Mouse (Mus musculus) natural killer cell, adult 2 months (primary cell): ENCODE measurements at regions not wholly inside any gene's neighbourhood (a gene's known extent, or its start where the extent isn't known, plus 50 kb on each side); places are given as distances from the start of the nearest gene placed in this dataset.
"Not testable (repeated sequence)": the region's sequence is repeated elsewhere in the genome, so short reads cannot be mapped to it uniquely, and the experiment has no call there.

Experiments
- DNase-seq, 2 experiments: peaks; one replicate each; pipeline ENCODE4 v3.0.0; 2022; ENCODE audit warnings: low spot score in 2 of 2

DNA sequence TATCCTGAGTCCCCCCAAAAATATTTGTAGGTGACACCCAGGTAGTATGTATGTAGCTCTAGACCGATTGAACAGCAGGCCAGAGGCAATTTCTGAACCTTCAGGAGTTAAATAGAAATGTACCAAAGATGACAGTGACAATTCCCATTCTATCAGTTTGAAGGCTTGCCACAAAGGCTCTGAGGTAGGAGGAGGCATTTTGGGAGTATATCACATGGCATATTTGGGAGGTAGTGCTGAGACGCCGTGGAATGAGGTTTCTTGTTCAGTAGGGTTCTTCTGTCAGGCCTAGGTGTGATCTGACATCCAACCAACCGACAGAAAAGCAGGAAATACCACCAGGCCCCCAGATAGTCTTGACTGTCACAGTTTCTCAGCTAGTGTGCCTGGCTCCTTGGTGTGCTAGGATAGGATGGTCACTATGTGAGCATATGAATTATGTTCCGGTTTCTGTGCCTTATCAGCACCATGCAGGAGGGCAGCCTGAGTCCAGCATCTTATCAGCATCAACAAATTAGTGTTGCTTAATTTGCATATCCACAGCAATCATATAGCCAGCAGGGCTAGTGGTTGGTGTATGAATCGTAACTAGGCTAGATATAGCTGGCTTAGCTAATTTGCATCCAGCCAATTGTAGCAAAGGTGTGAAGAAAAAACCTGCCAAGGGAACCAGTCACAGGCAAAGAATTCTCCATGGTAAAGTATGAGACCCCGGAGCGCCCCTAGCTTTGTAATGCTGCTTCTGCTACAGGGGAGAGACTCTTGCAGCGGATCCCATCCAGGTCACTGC lies 136.3 kb upstream of the Bcor start:
- no peak for DNase-seq

DNA sequence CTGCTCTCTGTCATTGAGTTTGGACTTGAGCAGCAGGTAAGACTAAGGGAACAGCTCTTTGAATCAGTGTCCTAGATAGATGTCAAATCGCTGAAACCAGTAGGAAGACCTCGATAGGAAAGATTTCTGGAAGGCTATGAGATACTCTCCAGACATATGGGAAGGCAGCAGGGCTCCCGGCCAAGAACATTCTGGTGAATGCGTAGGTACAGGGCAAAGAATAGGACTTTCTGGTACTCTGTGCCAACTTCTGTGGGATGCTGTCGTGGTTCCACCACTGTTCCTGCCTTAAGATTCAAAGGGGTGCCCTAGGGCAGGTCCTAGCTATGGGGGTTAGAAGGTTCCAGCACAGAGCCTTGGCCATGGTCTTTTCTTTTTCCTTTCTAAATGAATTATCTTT lies 138.5 kb upstream of the Bcor start:
- DNase-seq: no peak

GRCm38 (mm10) chrX:12299236-12299635 lies 139.1 kb upstream of the Bcor start:
- no peak for DNase-seq

GRCm38 (mm10) chrX:12304678-12305077 lies 144.5 kb upstream of the Bcor start:
- no peak for DNase-seq

DNA sequence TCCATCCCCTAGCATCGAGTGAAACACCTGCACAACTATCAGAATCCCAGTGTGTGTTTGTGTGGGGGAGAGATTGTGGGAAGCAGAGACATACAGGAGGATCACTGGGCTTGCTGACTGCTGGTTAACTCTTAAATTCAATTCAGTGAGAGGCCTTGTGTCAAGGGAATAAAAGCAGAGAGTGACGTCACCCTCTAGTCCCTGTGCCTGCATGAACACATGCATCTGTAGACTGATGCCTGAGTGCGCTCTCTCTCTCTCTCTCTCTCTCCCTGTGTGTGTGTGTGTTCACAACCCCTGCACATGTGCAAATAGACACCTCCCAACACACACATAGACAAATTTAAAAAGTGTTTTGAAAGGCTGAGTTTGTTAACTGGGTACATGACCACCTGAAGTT lies 146.8 kb upstream of the Bcor start:
- DNase-seq: no peak

- no peak for DNase-seq
Observed at GRCm38 (mm10) chrX:12312534-12312933, 152.4 kb upstream of the Bcor start.

GRCm38 (mm10) chrX:12315658-12316057 lies 155.5 kb upstream of the Bcor start:
- no peak for DNase-seq

DNA sequence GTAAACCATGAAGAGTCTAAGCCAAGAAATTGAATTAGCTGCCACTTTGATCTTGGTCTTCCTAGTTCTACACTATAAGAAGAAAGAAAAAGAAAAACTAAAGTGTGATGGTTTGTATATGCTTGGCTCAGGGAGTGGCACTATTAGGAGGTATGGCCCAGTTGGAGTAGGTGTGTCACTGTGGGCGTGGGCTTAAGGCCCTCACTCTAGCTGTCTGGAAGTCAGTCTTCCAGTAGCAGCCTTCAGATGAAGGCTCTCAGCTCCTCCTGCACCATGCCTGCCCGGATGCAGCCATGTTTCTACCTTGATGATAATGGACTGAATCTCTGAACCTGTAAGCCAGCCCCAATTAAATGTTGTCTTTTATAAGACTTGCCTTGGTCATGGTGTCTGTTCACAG lies 157.3 kb upstream of the Bcor start:
- DNase-seq: not testable (repeated sequence)

- DNase-seq: no peak
Observed at GRCm38 (mm10) chrX:12318848-12319651, 158.9 kb upstream of the Bcor start.

DNA sequence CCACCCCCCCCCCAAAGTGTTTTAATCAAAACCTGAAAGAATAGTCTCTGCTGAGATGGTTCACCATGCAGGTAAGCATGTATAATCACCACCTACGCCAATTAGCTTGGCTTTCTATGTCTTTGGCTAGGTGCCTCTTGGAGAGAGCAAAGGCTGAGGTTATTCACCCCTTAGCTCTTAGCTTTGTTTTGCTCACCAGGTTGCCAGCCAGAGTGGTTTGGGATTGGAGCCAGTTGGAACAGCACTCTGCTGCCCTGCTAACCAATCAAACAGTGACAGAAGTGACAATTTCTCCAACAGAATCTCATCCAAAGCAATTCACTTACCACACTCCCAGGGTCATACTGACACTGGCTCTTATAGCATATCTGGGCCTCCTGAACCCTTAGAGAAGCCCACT lies 162.3 kb upstream of the Bcor start:
- no peak for DNase-seq

DNA sequence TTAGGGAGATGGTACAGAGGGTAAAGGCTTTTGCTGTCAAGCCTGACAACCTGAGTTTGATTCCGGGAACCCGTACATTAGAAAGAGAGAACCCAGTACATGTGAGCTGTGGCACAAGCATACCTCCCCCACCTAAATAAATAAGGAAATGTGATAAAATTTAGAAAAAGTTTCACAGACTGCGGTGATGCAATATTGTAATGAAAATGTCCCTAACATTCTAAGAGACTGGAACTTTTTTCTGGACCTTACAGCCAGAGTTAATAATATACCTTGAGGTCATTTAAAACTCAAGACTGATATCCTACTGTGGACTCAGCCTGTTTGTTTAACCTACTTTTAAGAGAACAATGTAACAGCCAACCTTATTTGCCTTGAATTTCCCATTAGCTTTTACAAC lies 163.1 kb upstream of the Bcor start:
- no peak for DNase-seq

DNA sequence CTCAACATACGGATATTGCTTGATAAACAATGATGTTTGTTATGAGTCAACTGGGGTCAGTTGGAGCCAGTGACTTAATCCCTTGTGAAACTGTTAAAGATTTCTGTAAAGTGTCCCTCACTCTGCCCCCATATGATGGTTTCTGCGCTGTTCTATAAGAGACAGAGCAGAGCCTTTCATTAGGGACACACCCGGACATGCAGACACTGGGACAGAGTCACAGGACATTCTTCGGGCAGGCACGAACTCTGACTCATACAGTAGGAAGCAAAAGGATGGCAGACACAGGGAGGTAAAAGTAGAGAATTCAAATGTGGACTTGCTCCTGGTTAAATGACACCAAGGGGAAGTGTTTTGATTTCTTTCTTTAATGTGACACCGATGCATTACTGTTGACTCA lies 163.7 kb upstream of the Bcor start:
- no peak for DNase-seq

GRCm38 (mm10) chrX:12327464-12327863 lies 167.3 kb upstream of the Bcor start:
- no peak for DNase-seq

DNA sequence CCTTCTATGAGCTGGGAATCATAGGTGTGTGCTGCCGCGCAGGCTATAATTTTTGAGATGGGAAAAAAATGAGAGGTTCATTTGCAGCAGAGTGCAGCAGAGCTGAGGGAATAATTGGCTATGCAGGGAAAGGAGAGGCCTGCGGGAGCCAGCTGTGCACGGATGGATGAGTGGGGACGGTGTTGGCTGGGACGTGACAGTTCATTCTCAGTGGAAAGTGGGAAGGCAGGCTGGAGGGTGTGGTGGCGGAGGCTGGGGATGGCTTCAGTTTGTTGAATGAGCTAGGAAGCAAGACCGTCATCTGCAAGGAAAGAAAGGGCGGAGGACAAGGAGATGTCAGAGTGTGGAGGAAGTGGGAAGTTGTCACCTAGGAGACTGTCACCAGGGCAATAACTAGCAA lies 180.4 kb upstream of the Bcor start:
- DNase-seq: no peak

DNA sequence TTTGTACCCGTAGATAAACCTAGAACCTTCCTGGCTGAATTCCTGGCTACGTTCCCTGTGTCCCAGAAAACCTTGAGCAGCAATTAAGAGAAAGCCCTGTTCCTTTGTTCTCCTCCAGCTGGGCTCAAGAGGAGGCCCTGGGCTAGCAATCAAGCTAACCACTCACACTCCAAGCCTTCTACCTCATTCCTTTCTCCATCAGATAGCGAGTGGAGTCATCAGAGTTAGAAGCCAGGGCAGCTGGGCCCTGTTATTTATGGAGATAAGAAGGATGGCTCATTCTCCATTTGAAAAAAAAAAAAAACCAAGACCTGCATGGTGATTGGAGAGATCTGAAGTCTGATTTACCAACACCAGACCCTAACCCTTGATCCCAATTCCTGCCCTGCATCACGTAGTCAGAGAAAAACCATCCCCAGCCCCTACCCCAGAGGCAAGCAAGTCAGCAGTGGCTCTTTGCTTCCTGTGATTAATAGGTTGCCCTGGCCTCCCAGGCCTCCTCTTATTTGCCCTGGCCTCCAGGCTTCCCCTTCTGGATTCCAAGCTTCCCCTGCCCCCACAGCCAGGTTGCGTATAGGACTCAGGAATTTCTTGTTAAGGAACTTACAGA lies 181.3 kb upstream of the Bcor start:
- DNase-seq: no peak

DNA sequence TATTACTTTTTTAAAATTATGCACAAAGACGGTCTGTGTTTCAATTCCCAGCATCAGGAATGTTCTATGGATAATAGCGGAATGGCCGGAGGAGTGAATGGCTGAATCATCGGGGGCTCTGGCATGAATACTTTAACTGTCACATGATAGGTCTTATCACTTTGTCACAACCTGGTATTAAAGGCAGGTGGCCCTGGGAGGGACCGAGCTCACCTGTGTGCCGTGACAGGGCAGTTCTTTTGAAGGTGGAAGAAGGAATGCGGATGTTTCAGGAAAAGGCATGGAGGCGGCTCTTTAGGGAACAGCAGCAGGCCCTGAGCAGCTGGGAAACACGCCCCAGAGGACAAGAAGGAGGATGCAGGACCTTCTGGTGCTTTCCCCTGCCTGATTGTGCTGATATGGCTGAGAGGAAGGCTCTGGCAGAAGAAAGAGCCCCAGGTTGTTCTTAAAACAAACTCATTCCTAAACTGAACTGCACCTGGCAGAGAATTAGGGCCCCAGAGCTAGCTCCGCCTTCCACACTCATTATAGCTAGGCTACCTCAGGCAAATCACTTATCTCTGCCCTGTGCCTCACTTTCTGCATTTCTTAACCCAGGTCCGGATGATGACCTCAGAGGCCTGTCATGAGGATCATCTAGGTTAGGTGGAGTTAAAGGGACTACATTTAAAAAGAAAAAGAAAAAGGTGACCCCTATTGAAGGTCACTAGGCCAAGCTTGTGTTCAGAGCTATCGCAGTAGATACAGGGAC lies 184.8 kb upstream of the Bcor start:
- DNase-seq: no peak

DNA sequence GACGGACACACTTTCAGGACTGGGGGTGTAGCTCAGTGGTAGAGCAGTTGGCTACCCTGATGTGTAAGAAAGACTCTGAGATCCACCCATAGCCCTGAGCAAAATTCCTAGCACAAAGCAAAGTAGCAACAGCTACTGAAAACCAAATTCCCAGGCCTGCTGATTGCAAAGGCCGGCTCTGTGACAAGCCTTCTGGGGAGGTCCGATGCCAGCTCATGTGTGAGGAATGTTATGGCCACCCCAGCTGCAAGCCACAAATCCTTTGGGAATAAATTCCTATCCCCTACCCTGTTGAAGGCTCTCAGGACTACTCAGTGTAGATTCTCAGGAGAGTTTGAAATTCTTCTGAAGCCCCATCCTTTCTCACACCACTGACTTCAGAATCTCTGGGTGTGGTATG lies 186.7 kb upstream of the Bcor start:
- DNase-seq: no peak

- DNase-seq: peak in 1 of 2 experiments; percentile 2
Observed at GRCm38 (mm10) chrX:12348117-12348516, 188.0 kb upstream of the Bcor start.

GRCm38 (mm10) chrX:12354875-12355274 lies 194.7 kb upstream of the Bcor start:
- no peak for DNase-seq

DNA sequence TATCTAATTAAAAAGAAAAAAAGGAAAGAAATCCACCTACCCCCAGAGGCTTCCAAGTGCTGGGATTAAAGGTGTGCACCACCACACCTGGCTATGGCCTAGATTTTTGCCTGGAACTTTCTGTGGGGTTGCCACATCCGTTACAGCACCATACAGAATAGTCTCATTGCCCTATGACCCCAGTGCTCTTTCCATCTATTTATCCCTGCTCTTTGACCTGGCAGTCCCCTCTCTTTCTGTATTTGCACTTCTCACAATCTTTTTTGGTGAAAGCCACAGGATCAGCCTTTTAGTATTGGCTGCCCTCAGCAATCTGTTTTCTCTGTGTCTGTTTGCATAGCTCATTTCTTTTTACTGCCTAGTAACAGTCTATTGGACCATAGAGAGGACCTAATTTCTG lies 197.9 kb upstream of the Bcor start:
- DNase-seq: no peak

DNA sequence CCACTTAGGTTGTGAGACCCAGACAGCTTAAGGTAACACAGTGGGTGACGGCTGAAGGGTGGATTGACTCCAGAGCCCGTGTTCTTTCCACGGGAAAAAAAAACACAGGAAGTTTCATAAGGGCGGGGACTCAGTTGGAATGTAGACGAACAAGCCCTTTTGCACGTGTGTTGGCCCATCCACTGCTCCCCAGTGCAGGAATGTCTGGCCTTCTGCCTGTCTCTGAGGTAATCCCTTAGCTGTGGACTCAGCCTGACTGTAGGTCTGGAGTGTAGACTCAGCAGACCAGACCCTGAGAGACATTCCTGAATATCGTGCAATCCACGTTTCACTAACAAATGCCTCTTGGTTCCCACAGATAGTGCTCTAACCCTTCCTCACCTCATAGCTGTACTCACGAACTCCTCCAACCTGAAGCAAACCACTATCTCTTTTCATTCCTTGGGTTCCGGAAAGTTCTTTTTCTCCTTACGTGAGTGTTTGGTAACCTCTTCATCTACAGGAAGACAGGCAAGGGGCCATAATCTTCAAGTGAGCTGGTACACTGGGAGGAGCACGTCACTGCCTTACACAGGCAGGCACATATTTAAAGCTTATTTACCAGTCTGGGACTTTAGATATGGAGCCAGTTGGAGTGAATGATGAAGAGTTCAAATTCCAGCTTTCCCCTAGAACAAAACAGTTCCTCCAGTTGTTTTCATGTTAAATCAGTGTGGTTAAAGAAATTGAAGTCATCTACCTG lies 205.6 kb upstream of the Bcor start:
- no peak for DNase-seq
